Mouse (Mus musculus) midbrain, embryonic 16.5 days (tissue): ENCODE results near the gene 4933414I15Rik. TPM values are rescaled to one million over a fixed set of nuclear protein-coding genes. Genes with fewer than 3 reads are reported as not detected.

ENCODE experiments used
- ATAC-seq: fragments of 200-750 bp; cut with Nextera tagmentation; 2 replicates; pipeline ENCODE4 v1.8.0; 2017; ENCODE audit warnings: moderate TSS enrichment
- H3K27ac ChIP-seq: fragments of 300-500 bp; sonication (generic); 2 replicates; pipeline ENCODE4 v1.5.1; 2014; ENCODE audit warnings: mild to moderate bottlenecking, low read length, mixed read lengths
- H3K27me3 ChIP-seq: fragments of 300-500 bp; sonication (generic); 2 replicates; pipeline ENCODE4 v1.6.1; 2014; ENCODE audit warnings: low read depth, low read length, mixed read lengths; ENCODE audit not compliant: control insufficient read depth, insufficient read depth
- H3K36me3 ChIP-seq: fragments of 300-500 bp; sonication (generic); 2 replicates; pipeline ENCODE4 v1.6.1; 2014; ENCODE audit warnings: mild to moderate bottlenecking, low read length, moderate library complexity, mixed read lengths; ENCODE audit not compliant: control insufficient read depth, insufficient read depth
- H3K4me1 ChIP-seq: fragments of 300-500 bp; sonication (generic); 2 replicates; pipeline ENCODE4 v1.6.1; 2014; ENCODE audit warnings: mild to moderate bottlenecking, low read length, mixed read lengths; ENCODE audit not compliant: control insufficient read depth, insufficient read depth
- H3K4me2 ChIP-seq: fragments of 300-500 bp; sonication (generic); 2 replicates; pipeline ENCODE4 v1.6.1; 2014; ENCODE audit warnings: mild to moderate bottlenecking, low read length, mixed read lengths
- H3K4me3 ChIP-seq: fragments of 300-500 bp; sonication (generic); 2 replicates; pipeline ENCODE4 v1.5.1; 2014; ENCODE audit warnings: low read depth, mild to moderate bottlenecking, low read length, moderate library complexity, mixed read lengths
- H3K9ac ChIP-seq: fragments of 300-500 bp; sonication (generic); 2 replicates; pipeline ENCODE4 v1.6.1; 2014; ENCODE audit warnings: low read depth, low read length, mixed read lengths
- H3K9me3 ChIP-seq: fragments of 300-500 bp; sonication (generic); replicated peaks from 2 replicates; pipeline ENCODE4 v1.6.1; 2014; ENCODE audit warnings: mild to moderate bottlenecking, low read length, mixed read lengths; ENCODE audit not compliant: control insufficient read depth, poor library complexity, severe bottlenecking
- WGBS: fragments of 180-500 bp; shearing (Covaris S2); extraction: QIAGEN DNeasy Blood & Tissue Kit; methylation state at CpG from one replicate; pipeline ENCODE4 v1.1.7; 2014; 5-methylcytosine and 5-hydroxymethylcytosine counted together
- polyA plus RNA-seq: library from polyadenylated mRNA; unstranded; fragments of >200 nt; fragmentation: Nextera tagmentation; extraction: Ambion mirVana; gene quantifications from 2 replicates; pipeline ENCODE4 v1.2.1, GENCODE M21; 2015

Gene 4933414I15Rik
- polyA plus RNA-seq, 1 experiment from 2014 or later = not detected

GRCm38 (mm10) chr11:50938435-50938834 is 5.1 kb downstream of the 4933414I15Rik start:
- no peak overlapping the region for H3K27ac ChIP-seq
- WGBS = 78% methylated on average over 8 of the region's 8 CpGs
- H3K27me3 ChIP-seq = no peaks in the 10 kb centered on the region
- H3K4me1 ChIP-seq = no peaks in the 10 kb centered on the region
- no peak overlapping the region for H3K9ac ChIP-seq
- ATAC-seq = no peak
- no peak overlapping the region for H3K4me2 ChIP-seq
- no peaks in the 10 kb centered on the region for H3K36me3 ChIP-seq
- no peaks in the 10 kb centered on the region for H3K9me3 ChIP-seq
- no peak overlapping the region for H3K4me3 ChIP-seq

DNA sequence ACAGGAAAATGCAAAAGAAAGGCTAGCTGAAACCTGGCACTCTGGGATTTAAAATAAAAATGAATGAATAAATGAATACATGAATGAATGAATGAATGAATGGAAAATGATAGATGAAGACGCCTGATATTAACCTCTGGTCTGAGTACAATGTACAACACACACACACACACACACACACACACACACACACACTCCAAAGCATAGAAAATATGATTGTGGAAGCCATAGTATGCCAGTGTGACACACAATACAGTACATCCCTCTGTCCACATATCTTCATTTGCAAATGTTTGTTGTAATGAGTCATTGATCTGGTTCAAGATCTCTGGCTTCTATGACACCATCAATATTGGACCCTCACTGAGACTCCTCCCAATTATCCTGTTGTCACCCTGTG is 11.5 kb downstream of the 4933414I15Rik start:
- peak overlapping the region; percentile 89 for H3K27ac ChIP-seq
- peak; percentile 65 for ATAC-seq
- H3K4me1 ChIP-seq = peaks cover 5% of the 10 kb centered on the region; the same call in 1 of the 2 replicates
- no peaks in the 10 kb centered on the region for H3K9me3 ChIP-seq
- H3K4me3 ChIP-seq = peak overlapping the region; percentile 70
- peak overlapping the region; percentile 61 for H3K4me2 ChIP-seq
- H3K9ac ChIP-seq = no peak overlapping the region
- no peaks in the 10 kb centered on the region for H3K27me3 ChIP-seq
- H3K36me3 ChIP-seq = no peaks in the 10 kb centered on the region
- WGBS = 56% methylated on average over 1 of the region's 1 CpGs

DNA sequence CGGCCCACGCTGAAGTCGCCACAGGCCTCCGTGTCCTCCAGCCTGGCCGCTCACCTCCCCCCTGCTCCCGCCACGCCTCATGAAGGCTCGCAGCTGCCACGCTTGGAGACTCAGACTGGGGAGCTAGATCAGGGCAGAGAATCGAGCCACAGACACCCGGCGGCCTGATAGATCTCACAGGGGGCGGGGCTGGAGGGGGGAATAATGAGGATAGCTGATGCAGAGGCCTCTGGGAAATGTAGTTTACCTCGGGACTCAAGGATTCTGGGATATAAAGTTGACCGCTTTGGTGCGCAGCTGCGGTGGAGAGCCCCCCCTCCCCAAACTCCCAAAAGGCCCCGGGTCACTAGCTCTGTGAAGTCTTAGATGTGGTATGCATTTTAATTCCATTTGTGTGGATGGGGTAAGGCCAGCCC is 12.1 kb downstream of the 4933414I15Rik start, which contains the start of gene Zfp354b:
Zfp354b (minus strand) TSS at position 183 of the 416 bp plus-strand sequence.
- Histone ChIP-seq H3K9ac (peak within 1 kb of the TSS; percentile 92), H3K9me3 (no peaks in the 10 kb centered on the region), H3K36me3 (no peaks in the 10 kb centered on the region), H3K4me3 (peak within 1 kb of the TSS; percentile 70), H3K4me1 (peaks cover 5% of the 10 kb centered on the region; the same call in 1 of the 2 replicates), H3K4me2 (peak within 1 kb of the TSS; percentile 61), H3K27ac (peak within 1 kb of the TSS; percentile 89), H3K27me3 (no peaks in the 10 kb centered on the region)
- ATAC-seq = peak; percentile 97
- WGBS = 0% methylated on average over 18 of the region's 18 CpGs

DNA sequence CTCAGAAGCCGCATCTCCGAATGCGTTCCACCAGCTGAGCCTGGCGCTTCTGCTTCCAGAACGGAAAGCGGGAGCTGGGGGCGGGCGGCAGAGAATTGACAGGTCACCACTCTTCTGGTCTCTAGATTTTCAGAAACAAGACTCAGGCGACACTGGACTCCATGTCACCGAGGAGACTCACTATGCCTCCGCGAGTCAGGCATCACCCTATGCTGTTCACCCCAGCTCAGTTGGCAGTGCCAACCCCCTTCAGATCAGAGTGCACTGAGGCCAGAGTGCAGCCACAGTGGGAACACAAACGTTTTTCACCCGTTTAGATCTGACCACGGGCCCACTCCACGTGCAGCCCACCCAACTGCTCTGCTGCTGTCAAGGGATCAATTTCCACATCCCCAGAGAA is 12.5 kb downstream of the 4933414I15Rik start:
- H3K4me3 ChIP-seq = peak overlapping the region; percentile 70
- H3K9me3 ChIP-seq = no peaks in the 10 kb centered on the region
- WGBS = under 1% methylated on average over 16 of the region's 16 CpGs
- H3K4me2 ChIP-seq = peak overlapping the region; percentile 61
- H3K27ac ChIP-seq = peak overlapping the region; percentile 89
- peak overlapping the region; percentile 92 for H3K9ac ChIP-seq
- H3K4me1 ChIP-seq = peaks cover 5% of the 10 kb centered on the region; the same call in 1 of the 2 replicates
- peak; percentile 81 for ATAC-seq
- no peaks in the 10 kb centered on the region for H3K36me3 ChIP-seq
- no peaks in the 10 kb centered on the region for H3K27me3 ChIP-seq

DNA sequence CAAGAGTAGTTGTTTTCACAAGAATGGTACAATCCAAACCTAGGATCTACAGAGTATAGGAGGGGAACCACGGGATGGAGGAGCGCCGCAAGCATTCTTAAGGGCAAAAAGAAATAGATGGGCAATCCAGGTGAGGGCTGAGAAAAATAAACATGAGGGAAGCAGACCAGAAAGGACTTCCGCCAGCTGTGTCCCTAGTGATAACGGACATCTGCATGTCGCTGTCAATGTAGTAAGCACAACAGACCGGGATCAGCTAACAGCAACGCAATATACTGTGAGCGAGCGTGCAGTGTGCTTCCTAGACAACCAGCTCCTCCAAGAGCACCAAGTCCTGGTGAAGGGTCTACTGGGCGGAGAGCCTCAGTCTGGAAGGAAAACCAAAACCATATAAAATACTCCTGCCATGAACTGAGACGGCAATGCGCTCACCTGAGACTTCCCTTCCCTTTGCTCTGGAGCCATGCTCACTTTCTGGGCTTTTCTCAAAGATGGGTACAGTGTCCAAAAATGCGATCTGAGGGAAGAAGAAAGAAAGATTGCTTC is 13.0 kb downstream of the 4933414I15Rik start:
- H3K4me3 ChIP-seq = peak overlapping the region; percentile 70
- H3K27me3 ChIP-seq = no peaks in the 10 kb centered on the region
- no peaks in the 10 kb centered on the region for H3K36me3 ChIP-seq
- peak overlapping the region; percentile 92 for H3K9ac ChIP-seq
- H3K27ac ChIP-seq = peak overlapping the region; percentile 89
- H3K9me3 ChIP-seq = no peaks in the 10 kb centered on the region
- peak overlapping the region; percentile 61 for H3K4me2 ChIP-seq
- ATAC-seq = peak; percentile 18; the same call in 1 of the 2 replicates
- H3K4me1 ChIP-seq = peaks cover 5% of the 10 kb centered on the region; the same call in 1 of the 2 replicates
- WGBS = 23% methylated on average over 14 of the region's 14 CpGs

- Histone ChIP-seq H3K36me3 (peaks cover 15% of the 10 kb centered on the region), H3K4me3 (peak within 1 kb of the TSS; percentile 73), H3K4me2 (peak within 1 kb of the TSS; percentile 51), H3K27me3 (no peaks in the 10 kb centered on the region), H3K4me1 (peaks cover 11% of the 10 kb centered on the region), H3K27ac (peak within 1 kb of the TSS; percentile 94), H3K9ac (peak within 1 kb of the TSS; percentile 97), H3K9me3 (peaks cover 14% of the 10 kb centered on the region)
- WGBS = under 1% methylated on average over 46 of the region's 47 CpGs
- peak; percentile 99 for ATAC-seq
These were observed 27.8 kb downstream of the 4933414I15Rik start, which contains the start of gene Zfp2 for GRCm38 (mm10) chr11:50915671-50916320. TSS of gene Zfp2 (minus strand) at chr11:50916165.

DNA sequence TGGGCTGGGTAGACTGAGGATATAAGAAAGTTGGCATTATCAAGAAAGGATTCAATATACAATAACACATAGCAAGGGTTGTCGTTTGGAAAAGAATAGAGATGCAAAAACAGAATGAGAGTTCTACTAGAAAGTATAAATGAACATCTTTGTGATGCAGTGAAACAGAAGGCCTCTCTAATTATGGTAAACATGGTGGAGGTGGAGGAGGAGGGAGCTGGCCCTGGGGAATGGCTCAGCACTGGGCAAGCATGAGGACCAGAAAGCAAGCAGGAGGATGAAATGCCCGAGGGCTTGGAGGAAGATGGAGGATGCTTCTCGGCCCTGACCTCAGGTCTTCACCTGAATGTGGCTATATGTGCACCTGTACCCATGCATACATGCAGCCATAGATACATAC is 29.1 kb downstream of the 4933414I15Rik start:
- H3K27ac ChIP-seq = no peak overlapping the region
- WGBS = 97% methylated on average over 3 of the region's 3 CpGs
- ATAC-seq = no peak
- H3K9ac ChIP-seq = no peak overlapping the region
- H3K9me3 ChIP-seq = peaks cover 14% of the 10 kb centered on the region
- no peaks in the 10 kb centered on the region for H3K27me3 ChIP-seq
- H3K4me3 ChIP-seq = peak overlapping the region; percentile 73; the same call in 1 of the 2 replicates
- H3K36me3 ChIP-seq = peaks cover 28% of the 10 kb centered on the region
- H3K4me1 ChIP-seq = peaks cover 11% of the 10 kb centered on the region
- H3K4me2 ChIP-seq = peak overlapping the region; percentile 51

GRCm38 (mm10) chr11:50913301-50913700 is 30.3 kb downstream of the 4933414I15Rik start:
- peaks cover 17% of the 10 kb centered on the region for H3K9me3 ChIP-seq
- WGBS = 95% methylated on average over 1 of the region's 1 CpGs
- no peak overlapping the region for H3K27ac ChIP-seq
- H3K36me3 ChIP-seq = peaks cover 40% of the 10 kb centered on the region
- H3K27me3 ChIP-seq = no peaks in the 10 kb centered on the region
- no peak overlapping the region for H3K4me3 ChIP-seq
- H3K9ac ChIP-seq = no peak overlapping the region
- no peak for ATAC-seq
- no peak overlapping the region for H3K4me2 ChIP-seq
- peaks cover 11% of the 10 kb centered on the region for H3K4me1 ChIP-seq

GRCm38 (mm10) chr11:50908136-50908535 is 35.4 kb downstream of the 4933414I15Rik start:
- H3K9me3 ChIP-seq = peaks cover 60% of the 10 kb centered on the region
- ATAC-seq = no peak
- 86% methylated on average over 5 of the region's 5 CpGs for WGBS

More at GRCm38 (mm10) chr11:50908136-50908535, 35.4 kb downstream of the 4933414I15Rik start:
- Histone ChIP-seq H3K4me3 (no peak overlapping the region), H3K4me1 (no peaks in the 10 kb centered on the region), H3K36me3 (peaks cover 89% of the 10 kb centered on the region), H3K27ac (no peak overlapping the region), H3K4me2 (no peak overlapping the region), H3K9ac (no peak overlapping the region), H3K27me3 (no peaks in the 10 kb centered on the region)
